Mouse (Mus musculus) CH12.LX (cell line): ENCODE data around the gene Map4k3. TPM values are rescaled to one million over a fixed set of nuclear protein-coding genes. Genes with fewer than 3 reads are reported as not detected.

Experiments
- DNase-seq: peaks from one replicate; pipeline ENCODE4 v3.0.0-alpha.2; 2013; ENCODE audit errors: extremely low read depth
- H3K27ac ChIP-seq: 2 replicates; pipeline ENCODE4 v1.5.1; 2012; ENCODE audit warnings: low read depth, mild to moderate bottlenecking, control low read depth, moderate library complexity; ENCODE audit not compliant: insufficient read depth
- H3K27me3 ChIP-seq: replicated peaks from 2 replicates; pipeline ENCODE3; 2012; ENCODE audit warnings: inconsistent platforms
- H3K36me3 ChIP-seq, 2 experiments: replicated peaks in 1 of 2; 2 replicates each; pipeline versions ENCODE3 to v1.6.1; 2012; ENCODE audit warnings: inconsistent platforms in 1 of 2, low read length in 1 of 2, mild to moderate bottlenecking in 1 of 2, mixed read lengths in 1 of 2, moderate library complexity in 1 of 2; ENCODE audit not compliant: control insufficient read depth in 1 of 2, insufficient read depth in 1 of 2
- H3K4me1 ChIP-seq, 2 experiments: 2 replicates each; pipeline ENCODE4 v1.6.1; 2012; ENCODE audit warnings: inconsistent platforms in 1 of 2, moderate library complexity in 1 of 2; ENCODE audit not compliant: insufficient read depth in 2 of 2, control insufficient read depth in 1 of 2
- H3K4me2 ChIP-seq: 2 replicates; pipeline ENCODE4 v1.6.1; 2012; ENCODE audit warnings: low read depth, mild to moderate bottlenecking, control low read depth; ENCODE audit not compliant: poor library complexity, insufficient read depth, severe bottlenecking
- H3K4me3 ChIP-seq, 3 experiments: fragments of 150-350 bp in 1 of 3; sonication (generic) in 1 of 3; replicated peaks in 1 of 3; 2 replicates each; pipeline versions ENCODE3 to v1.5.1; 2011 to 2012; ENCODE audit warnings: low read depth in 2 of 3, low read length in 2 of 3, mild to moderate bottlenecking in 2 of 3, moderate library complexity in 2 of 3, control low read depth in 1 of 3, improper control_type of control experiment in 1 of 3, inconsistent platforms in 1 of 3, mixed read lengths in 1 of 3; ENCODE audit not compliant: poor library complexity in 1 of 3
- H3K79me2 ChIP-seq: replicated peaks from 2 replicates; pipeline ENCODE4 v1.6.1; 2012; ENCODE audit warnings: mild to moderate bottlenecking, moderate library complexity; ENCODE audit not compliant: control insufficient read depth, poor library complexity, insufficient read depth, severe bottlenecking; ENCODE audit errors: extremely low read depth
- H3K9ac ChIP-seq: 2 replicates; pipeline ENCODE4 v1.6.1; 2012; ENCODE audit warnings: low read depth, mild to moderate bottlenecking, control low read depth, moderate library complexity; ENCODE audit not compliant: insufficient read depth
- H3K9me3 ChIP-seq: replicated peaks from 2 replicates; pipeline ENCODE3; 2012; ENCODE audit warnings: low read length, inconsistent platforms, mixed read lengths
- BHLHE40 ChIP-seq: IDR thresholded peaks from 2 replicates; pipeline ENCODE4 v1.6.1; 2011; ENCODE audit warnings: mild to moderate bottlenecking, low read depth, low read length, improper control_type of control experiment
- CTCF ChIP-seq, 2 experiments: IDR thresholded peaks in 1 of 2; conservative IDR thresholded peaks in 1 of 2; 2 replicates each; pipeline ENCODE4 v1.5.1; 2011 to 2012; ENCODE audit warnings: low read depth in 2 of 2, low read length in 2 of 2, improper control_type of control experiment in 1 of 2, inconsistent platforms in 1 of 2, mild to moderate bottlenecking in 1 of 2, moderate library complexity in 1 of 2
- EP300 ChIP-seq: IDR thresholded peaks from 2 replicates; pipeline ENCODE4 v1.6.1; 2011; ENCODE audit warnings: low read length, improper control_type of control experiment
- GABPA ChIP-seq: IDR thresholded peaks from 2 replicates; pipeline ENCODE4 v1.6.1; 2012; ENCODE audit warnings: low read depth, low read length, improper control_type of control experiment, inconsistent platforms; ENCODE audit not compliant: insufficient replicate concordance
- HCFC1 ChIP-seq: IDR thresholded peaks from 2 replicates; pipeline ENCODE4 v1.6.1; 2012; ENCODE audit warnings: low read depth, mild to moderate bottlenecking, inconsistent platforms, low read length, improper control_type of control experiment
- IRF4 ChIP-seq: IDR thresholded peaks from 2 replicates; pipeline ENCODE4 v1.6.1; 2014; ENCODE audit warnings: low read depth, mild to moderate bottlenecking, inconsistent platforms, low read length, improper control_type of control experiment
- KAT2A ChIP-seq: IDR thresholded peaks from 2 replicates; pipeline ENCODE4 v1.6.1; 2012; ENCODE audit warnings: low read length, improper control_type of control experiment, inconsistent platforms; ENCODE audit not compliant: insufficient replicate concordance
- MAFK ChIP-seq: IDR thresholded peaks from 2 replicates; pipeline ENCODE4 v1.6.1; 2011; ENCODE audit warnings: low read length, improper control_type of control experiment; ENCODE audit not compliant: insufficient replicate concordance
- MAX ChIP-seq: IDR thresholded peaks from 2 replicates; pipeline ENCODE4 v1.6.1; 2011; ENCODE audit warnings: low read length, improper control_type of control experiment
- NELFE ChIP-seq: IDR thresholded peaks from 2 replicates; pipeline ENCODE4 v1.6.1; 2011; ENCODE audit warnings: low read depth, low read length, improper control_type of control experiment
- NRF1 ChIP-seq: IDR thresholded peaks from 2 replicates; pipeline ENCODE4 v1.6.1; 2014; ENCODE audit warnings: low read depth, mild to moderate bottlenecking, inconsistent platforms, low read length, improper control_type of control experiment, moderate library complexity
- PAX5 ChIP-seq: IDR thresholded peaks from 2 replicates; pipeline ENCODE4 v1.6.1; 2012; ENCODE audit warnings: low read length, inconsistent platforms, mixed read lengths
- POLR2A ChIP-seq: IDR thresholded peaks from 2 replicates; pipeline ENCODE4 v1.6.1; 2011; ENCODE audit warnings: low read depth, mild to moderate bottlenecking, improper control_type of control experiment, low read length
- RAD21 ChIP-seq: IDR thresholded peaks from 2 replicates; pipeline ENCODE4 v1.6.1; 2011; ENCODE audit warnings: low read depth, mild to moderate bottlenecking, low read length, improper control_type of control experiment, moderate library complexity
- SMC3 ChIP-seq: IDR thresholded peaks from 2 replicates; pipeline ENCODE4 v1.6.1; 2011; ENCODE audit warnings: low read depth, low read length, improper control_type of control experiment
- TCF12 ChIP-seq: IDR thresholded peaks from 2 replicates; pipeline ENCODE4 v1.6.1; 2014; ENCODE audit warnings: low read depth, mild to moderate bottlenecking, inconsistent platforms, low read length, improper control_type of control experiment
- UBTF ChIP-seq: IDR thresholded peaks from 2 replicates; pipeline ENCODE4 v1.6.1; 2012; ENCODE audit warnings: low read depth, mild to moderate bottlenecking, inconsistent platforms, low read length, improper control_type of control experiment, moderate library complexity
- ZC3H11A ChIP-seq: IDR thresholded peaks from 2 replicates; pipeline ENCODE4 v1.6.1; 2012; ENCODE audit warnings: low read depth, mild to moderate bottlenecking, inconsistent platforms, low read length, improper control_type of control experiment
- dilution Hi-C: fragments of 300-500 bp; cut with MboI; formaldehyde crosslinking; loops from 2 replicates; pipeline ENCODE4 v1.14.3; 2020; ENCODE audit warnings: low sequenced_read_pairs; ENCODE audit not compliant: extremely low pct_unique_long_range_greater_than_20kb, extremely low pct_ligation_motif_present
- in situ Hi-C: fragments of 300-500 bp; cut with MboI; formaldehyde crosslinking; loops from 3 replicates; pipeline ENCODE4 v1.14.3; 2019; ENCODE audit warnings: low sequenced_read_pairs, low pct_ligation_motif_present, low pct_unique_long_range_greater_than_20kb, mixed read lengths
- polyA plus RNA-seq: library from polyadenylated mRNA; unstranded; fragments of >175 nt; gene quantifications from 2 replicates; pipeline ENCODE4 v1.2.1, GENCODE M21; 2012; ENCODE audit warnings: low read depth; ENCODE audit not compliant: insufficient read length
- total RNA-seq, 2 experiments: library from RNA; depleted of rRNA; stranded (reverse); fragments of 300-350 nt in 1 of 2; fragments of >200 nt in 1 of 2; gene quantifications; 2 replicates each; pipeline ENCODE4 v1.2.3; 2012 to 2014

Map4k3 gene
- total and polyA plus RNA-seq, 3 experiments, result 2.7 to 4.3 (median 3.2) TPM

GRCm38 (mm10) chr17:80708803-80709202 lies 19.5 kb downstream of the Map4k3 start:
- Histone ChIP-seq H3K9ac (no peak overlapping the region), H3K9me3 (no peaks in the 10 kb centered on the region), H3K4me1 (no peaks in the 10 kb centered on the region), H3K4me2 (no peak overlapping the region), H3K4me3 (no peak overlapping the region), H3K27me3 (no peaks in the 10 kb centered on the region), H3K79me2 (no peaks in the 10 kb centered on the region), H3K27ac (no peak overlapping the region), H3K36me3 (no peaks in the 10 kb centered on the region)
- in situ Hi-C loops, result no loop called here
- TF ChIP-seq IRF4 (no peak), UBTF (no peak), RAD21 (no peak), HCFC1 (no peak), EP300 (no peak), CTCF (conservative IDR thresholded peaks at IDR 0.05 in 1 of 2, IDR thresholded peaks at IDR 0.05 in 1 of 2; ENCODE audit: low read depth in 2 of 2, low read length in 2 of 2) (no peak), MAFK (no peak), BHLHE40 (no peak), SMC3 (no peak), GABPA (no peak), ZC3H11A (no peak), TCF12 (no peak), POLR2A (no peak), PAX5 (no peak), NRF1 (no peak)
- dilution Hi-C loops, result no loop called here
- DNase-seq, result no peak

- in situ Hi-C loops, result no loop called here
- dilution Hi-C loops, result no loop called here
Measured at GRCm38 (mm10) chr17:80707176-80707575, 21.1 kb downstream of the Map4k3 start.

More at GRCm38 (mm10) chr17:80707176-80707575, 21.1 kb downstream of the Map4k3 start:
- TF ChIP-seq KAT2A, result no peak
- TF ChIP-seq POLR2A, result no peak
- no peak for TF ChIP-seq NELFE
- TF ChIP-seq SMC3, result no peak
- no peak for TF ChIP-seq EP300
- no peak for TF ChIP-seq MAX
- no peak for TF ChIP-seq HCFC1
- H3K4me3 ChIP-seq, result no peak overlapping the region
- H3K9ac ChIP-seq, result no peak overlapping the region
- no peak overlapping the region for H3K4me2 ChIP-seq
- H3K9me3 ChIP-seq, result no peaks in the 10 kb centered on the region
- peaks cover 0 to 1% of the 10 kb centered on the region in 2 experiments for H3K36me3 ChIP-seq
- no peaks in the 10 kb centered on the region for H3K79me2 ChIP-seq
- no peak for DNase-seq
- no peaks in the 10 kb centered on the region for H3K27me3 ChIP-seq
- H3K27ac ChIP-seq, result no peak overlapping the region
- no peaks in the 10 kb centered on the region for H3K4me1 ChIP-seq
